Mouse (Mus musculus) neural tube, embryonic 10.5 days (tissue): Measurements from ENCODE around the gene Nup210.

Experiments used
- DNase-seq: peaks from one replicate; pipeline ENCODE4 v3.0.0-alpha.2; 2017; ENCODE audit warnings: low spot score; ENCODE audit errors: extremely low spot score

The Nup210 gene

GRCm38 (mm10) chr6:90969341-90969871 is 147.2 kb downstream of the Nup210 start:
- no peak for DNase-seq
